Mouse (Mus musculus): ENCODE data around the gene Gm8909.

GRCm38 (mm10) chr17:36205456-36205855 lies 37.1 kb upstream of the Gm8909 start:
- no peak for TF ChIP-seq CTCF (IDR thresholded peaks at IDR 0.05; ENCODE audit: extremely low read depth, insufficient read length, insufficient replicate concordance, low read depth, low read length)
- TF ChIP-seq POLR2A (IDR thresholded peaks at IDR 0.05; ENCODE audit: low read depth, low read length): no peak
